Mouse (Mus musculus) liver, embryonic 11.5 days (tissue): ENCODE measurements around the gene Clic1. TPM values are rescaled to one million over a fixed set of nuclear protein-coding genes. Genes with fewer than 3 reads are reported as not detected.

Experiments used
- ATAC-seq: fragments of 200-750 bp; cut with Nextera tagmentation; replicated peaks from 2 replicates; pipeline ENCODE4 v1.8.0; 2017; ENCODE audit warnings: moderate number of reproducible peaks, mild to moderate bottlenecking, moderate TSS enrichment, moderate library complexity; ENCODE audit not compliant: low FRiP score
- DNase-seq: peaks from one replicate; pipeline ENCODE4 v3.0.0-alpha.2; 2017; ENCODE audit warnings: low spot score
- H3K27ac ChIP-seq: fragments of 300-500 bp; sonication (generic); 2 replicates; pipeline ENCODE4 v1.5.1; 2014; ENCODE audit warnings: mild to moderate bottlenecking, low read depth, low read length, control low read depth
- H3K27me3 ChIP-seq: fragments of 300-500 bp; sonication (generic); replicated peaks from 2 replicates; pipeline ENCODE4 v1.6.1; 2014; ENCODE audit warnings: low read length, mixed read lengths; ENCODE audit not compliant: control insufficient read depth, insufficient read depth
- H3K36me3 ChIP-seq: fragments of 300-500 bp; sonication (generic); 2 replicates; pipeline ENCODE4 v1.6.1; 2014; ENCODE audit warnings: mild to moderate bottlenecking, low read length, moderate library complexity, mixed read lengths; ENCODE audit not compliant: control insufficient read depth, insufficient read depth
- H3K4me1 ChIP-seq: fragments of 300-500 bp; sonication (generic); replicated peaks from 2 replicates; pipeline ENCODE4 v1.6.1; 2014; ENCODE audit warnings: low read length, mixed read lengths; ENCODE audit not compliant: control insufficient read depth, insufficient read depth
- H3K4me2 ChIP-seq: fragments of 300-500 bp; sonication (generic); 2 replicates; pipeline ENCODE4 v1.6.1; 2014; ENCODE audit warnings: mild to moderate bottlenecking, control low read depth, moderate library complexity
- H3K4me3 ChIP-seq: fragments of 300-500 bp; sonication (generic); 2 replicates; pipeline ENCODE4 v1.5.1; 2014; ENCODE audit warnings: low read depth, low read length, control low read depth
- H3K9ac ChIP-seq: fragments of 300-500 bp; sonication (generic); 2 replicates; pipeline ENCODE4 v1.6.1; 2014; ENCODE audit warnings: low read depth, low read length, control low read depth
- H3K9me3 ChIP-seq: fragments of 300-500 bp; sonication (generic); 2 replicates; pipeline ENCODE4 v1.6.1; 2016; ENCODE audit warnings: low read length, inconsistent platforms, mixed read lengths; ENCODE audit not compliant: control insufficient read depth
- WGBS: fragments of 180-500 bp; shearing (Covaris S2); extraction: QIAGEN DNeasy Blood & Tissue Kit; methylation state at CpG from one replicate; pipeline ENCODE4 v1.1.7; 2014; 5-methylcytosine and 5-hydroxymethylcytosine counted together
- polyA plus RNA-seq: library from polyadenylated mRNA; unstranded; fragments of >200 nt; fragmentation: Nextera tagmentation; extraction: Ambion mirVana; gene quantifications from 2 replicates; pipeline ENCODE4 v1.2.1, GENCODE M21; 2014

Gene Clic1
- polyA plus RNA-seq, 1 experiment from 2014 or later, result 118 TPM

DNA sequence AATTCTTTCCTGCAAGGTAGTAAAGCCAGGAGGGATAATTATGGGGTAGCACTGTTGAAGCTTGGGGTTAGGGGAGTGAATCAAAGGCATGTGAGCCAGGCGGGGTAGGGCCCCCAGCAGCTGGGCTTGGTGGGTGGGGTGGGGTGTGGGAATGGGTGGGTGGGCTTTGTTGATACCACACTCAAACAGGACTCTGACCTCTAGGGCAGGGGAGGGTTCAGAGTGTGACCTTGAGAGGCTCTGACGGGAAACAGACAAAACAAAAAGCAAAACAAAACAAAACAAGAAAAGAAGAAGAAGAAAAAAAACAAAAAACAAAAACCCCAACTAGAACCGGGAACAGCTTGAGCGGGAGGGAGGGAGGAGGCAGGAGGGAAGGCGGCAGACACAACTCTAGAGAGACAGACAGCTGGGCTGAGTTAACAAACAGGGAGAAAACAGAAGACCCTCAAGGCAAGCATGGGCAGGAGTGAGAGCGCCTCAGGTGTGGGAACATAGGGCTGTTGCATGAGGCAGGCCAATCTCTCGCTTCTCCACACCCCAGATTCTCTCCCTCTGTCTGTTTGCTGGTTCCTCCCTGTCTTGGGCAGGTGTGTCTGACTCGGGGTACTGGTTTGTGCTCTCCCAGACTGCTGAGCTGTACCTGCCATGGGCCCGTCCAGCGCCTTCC is 26.9 kb downstream of the Clic1 start, which contains the start of gene Ly6g6e:
Ly6g6e (plus strand) TSS at position 396 of the 670 bp plus-strand sequence.
- DNase-seq (no peak), ATAC-seq (no peak)
- H3K4me2 ChIP-seq, result peak within 1 kb of the TSS; percentile 28; the same call in 1 of the 2 replicates
- WGBS, result 40% methylated on average over 10 of the region's 10 CpGs
- peaks cover 26% of the 10 kb centered on the region for H3K4me1 ChIP-seq
- peaks cover 11% of the 10 kb centered on the region; the same call in 1 of the 2 replicates for H3K27me3 ChIP-seq
- no peak within 1 kb of the TSS for H3K4me3 ChIP-seq
- no peaks in the 10 kb centered on the region for H3K9me3 ChIP-seq
- H3K36me3 ChIP-seq, result no peaks in the 10 kb centered on the region
- no peak within 1 kb of the TSS for H3K27ac ChIP-seq
- H3K9ac ChIP-seq, result no peak within 1 kb of the TSS; the same call in 1 of the 2 replicates

DNA sequence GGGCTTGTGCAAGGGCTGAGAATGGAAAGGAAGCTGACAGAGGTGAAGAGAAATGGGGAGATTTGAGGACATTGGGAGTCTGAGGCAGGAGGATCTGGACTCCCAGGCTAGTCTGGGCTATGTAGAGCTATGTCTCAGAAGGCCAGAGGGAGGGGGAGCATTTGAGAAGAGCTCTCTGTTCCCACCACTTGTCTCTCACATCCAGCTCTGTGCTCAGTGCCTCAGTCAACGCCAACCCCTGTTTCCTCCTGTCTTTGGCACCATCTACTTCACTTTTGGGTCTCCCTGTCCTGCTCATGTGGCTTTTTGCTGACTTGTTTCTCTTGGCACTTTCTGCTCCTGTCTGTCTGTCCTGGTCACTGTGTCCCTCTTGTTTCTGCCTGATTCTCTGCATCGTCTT is 27.5 kb downstream of the Clic1 start:
- DNase-seq, result no peak
- Histone ChIP-seq H3K9me3 (no peaks in the 10 kb centered on the region), H3K27me3 (peaks cover 7% of the 10 kb centered on the region; the same call in 1 of the 2 replicates), H3K4me1 (peaks cover 26% of the 10 kb centered on the region), H3K9ac (no peak overlapping the region), H3K27ac (no peak overlapping the region), H3K4me2 (peak overlapping the region; percentile 28; the same call in 1 of the 2 replicates), H3K4me3 (no peak overlapping the region), H3K36me3 (no peaks in the 10 kb centered on the region)
- WGBS, result 40% methylated on average over 2 of the region's 2 CpGs
- no peak for ATAC-seq

GRCm38 (mm10) chr17:35077786-35078233 is 28.0 kb downstream of the Clic1 start, which contains the start of gene Ly6g6d:
TSS of gene Ly6g6d (minus strand) at chr17:35078065.
- Histone ChIP-seq H3K27me3 (peaks cover 7% of the 10 kb centered on the region; the same call in 1 of the 2 replicates), H3K9me3 (no peaks in the 10 kb centered on the region), H3K9ac (no peak within 1 kb of the TSS; the same call in 1 of the 2 replicates), H3K36me3 (no peaks in the 10 kb centered on the region), H3K4me2 (peak within 1 kb of the TSS; percentile 28; the same call in 1 of the 2 replicates), H3K4me3 (no peak within 1 kb of the TSS), H3K4me1 (peaks cover 26% of the 10 kb centered on the region), H3K27ac (0 out of 2 replicates have a peak within 1 kb of the TSS, but pooled peaks have one; percentile 0)
- ATAC-seq (no peak), DNase-seq (no peak)
- WGBS, result 17% methylated on average over 14 of the region's 14 CpGs

GRCm38 (mm10) chr17:35079778-35080177 is 30.0 kb downstream of the Clic1 start:
- no peaks in the 10 kb centered on the region for H3K36me3 ChIP-seq
- H3K4me3 ChIP-seq, result peak overlapping the region; percentile 26
- DNase-seq (no peak), ATAC-seq (peak; percentile 95)
- H3K27me3 ChIP-seq, result 0 out of 2 replicates have a peak, but pooled peaks cover 3% of the 10 kb centered on the region
- WGBS, result 12% methylated on average over 9 of the region's 9 CpGs
- H3K27ac ChIP-seq, result peak overlapping the region; percentile 74
- H3K9me3 ChIP-seq, result no peaks in the 10 kb centered on the region
- H3K4me2 ChIP-seq, result peak overlapping the region; percentile 64
- H3K4me1 ChIP-seq, result peaks cover 22% of the 10 kb centered on the region
- H3K9ac ChIP-seq, result peak overlapping the region; percentile 61

GRCm38 (mm10) chr17:35080248-35080647 is 30.5 kb downstream of the Clic1 start:
- WGBS, result 29% methylated on average over 6 of the region's 6 CpGs
- DNase-seq, result no peak
- H3K36me3 ChIP-seq, result no peaks in the 10 kb centered on the region
- H3K27ac ChIP-seq, result peak overlapping the region; percentile 74
- peak overlapping the region; percentile 61 for H3K9ac ChIP-seq
- H3K4me1 ChIP-seq, result peaks cover 22% of the 10 kb centered on the region
- peak; percentile 44 for ATAC-seq
- 0 out of 2 replicates have a peak, but pooled peaks cover 3% of the 10 kb centered on the region for H3K27me3 ChIP-seq
- H3K4me2 ChIP-seq, result peak overlapping the region; percentile 64
- H3K4me3 ChIP-seq, result peak overlapping the region; percentile 26
- no peaks in the 10 kb centered on the region for H3K9me3 ChIP-seq

DNA sequence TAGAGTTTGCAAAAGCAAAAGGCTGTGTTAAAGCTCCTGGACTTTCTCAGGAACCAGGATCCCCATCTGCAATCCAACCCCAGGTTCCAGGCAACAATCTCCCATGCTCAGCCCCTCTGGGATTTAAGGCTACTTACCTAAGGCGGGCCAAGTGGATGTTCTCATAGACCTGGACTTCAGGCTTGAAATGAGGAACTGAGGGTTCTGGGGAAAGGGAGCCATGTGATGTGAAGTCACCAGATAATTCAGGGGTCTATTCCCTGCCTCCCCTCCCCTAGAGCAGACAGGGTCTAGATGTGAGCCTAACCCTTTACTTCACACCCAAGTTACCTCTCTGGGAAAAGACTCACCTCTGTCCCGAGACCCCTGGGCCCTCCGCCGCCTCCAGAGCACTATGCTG is 30.9 kb downstream of the Clic1 start:
- no peak for ATAC-seq
- H3K27me3 ChIP-seq, result 0 out of 2 replicates have a peak, but pooled peaks cover 3% of the 10 kb centered on the region
- H3K4me3 ChIP-seq, result no peak overlapping the region
- H3K9me3 ChIP-seq, result no peaks in the 10 kb centered on the region
- 84% methylated on average over 4 of the region's 4 CpGs for WGBS
- H3K4me2 ChIP-seq, result peak overlapping the region; percentile 64
- peaks cover 26% of the 10 kb centered on the region for H3K4me1 ChIP-seq
- H3K27ac ChIP-seq, result peak overlapping the region; percentile 74
- peak overlapping the region; percentile 61; the same call in 1 of the 2 replicates for H3K9ac ChIP-seq
- no peak for DNase-seq
- no peaks in the 10 kb centered on the region for H3K36me3 ChIP-seq

GRCm38 (mm10) chr17:35082841-35083576 is 33.2 kb downstream of the Clic1 start:
- H3K4me1 ChIP-seq, result peaks cover 24% of the 10 kb centered on the region
- H3K9ac ChIP-seq, result peak overlapping the region; percentile 15; the same call in 1 of the 2 replicates
- H3K4me3 ChIP-seq, result no peak overlapping the region
- H3K27me3 ChIP-seq, result 0 out of 2 replicates have a peak, but pooled peaks cover 3% of the 10 kb centered on the region
- no peak for ATAC-seq
- no peaks in the 10 kb centered on the region for H3K9me3 ChIP-seq
- no peaks in the 10 kb centered on the region for H3K36me3 ChIP-seq
- 84% methylated on average over 16 of the region's 16 CpGs for WGBS
- no peak overlapping the region for H3K4me2 ChIP-seq
- H3K27ac ChIP-seq, result no peak overlapping the region
- DNase-seq, result no peak

DNA sequence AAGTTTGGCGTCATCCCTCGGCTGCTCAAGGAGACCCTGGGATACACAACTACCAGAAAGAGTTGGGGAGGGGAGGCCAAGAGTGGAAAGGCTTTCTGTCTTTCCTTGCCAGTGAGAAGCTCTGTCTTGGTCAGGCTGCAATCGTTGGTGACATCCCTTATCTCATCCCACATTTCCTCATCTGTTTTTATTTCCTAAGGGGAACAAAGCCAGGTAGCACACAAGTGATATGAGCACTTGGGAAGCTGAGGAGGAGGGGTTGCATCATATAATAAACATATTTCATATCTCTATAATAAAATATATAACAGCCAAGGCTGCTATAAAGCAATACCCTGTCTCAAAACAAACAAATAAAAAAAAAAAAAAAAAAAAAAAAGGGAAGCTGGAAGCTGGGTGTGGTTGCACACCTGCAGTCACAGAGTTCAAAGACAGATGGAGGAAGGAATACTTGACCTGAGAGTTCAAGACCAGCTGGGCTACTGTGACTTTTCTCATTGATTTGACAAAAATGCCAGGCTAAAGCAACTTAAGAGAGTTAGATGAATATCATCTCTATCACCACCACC is 34.2 kb downstream of the Clic1 start:
- H3K36me3 ChIP-seq, result no peaks in the 10 kb centered on the region
- H3K9ac ChIP-seq, result peak overlapping the region; percentile 10; the same call in 1 of the 2 replicates
- ATAC-seq (no peak), DNase-seq (no peak)
- no peak overlapping the region for H3K4me2 ChIP-seq
- H3K4me3 ChIP-seq, result no peak overlapping the region
- WGBS, result 60% methylated on average over 3 of the region's 3 CpGs
- H3K27ac ChIP-seq, result no peak overlapping the region
- H3K9me3 ChIP-seq, result no peaks in the 10 kb centered on the region
- peaks cover 24% of the 10 kb centered on the region for H3K4me1 ChIP-seq
- no peaks in the 10 kb centered on the region for H3K27me3 ChIP-seq
